Mouse (Mus musculus) urinary bladder, postnatal 4 days (tissue): ENCODE measurements around the gene Nhlrc4.

ENCODE experiments used
- DNase-seq, 2 experiments: peaks; one replicate each; pipeline ENCODE4 v3.0.0; 2021 to 2022; ENCODE audit warnings: low spot score in 2 of 2

The Nhlrc4 gene

DNA sequence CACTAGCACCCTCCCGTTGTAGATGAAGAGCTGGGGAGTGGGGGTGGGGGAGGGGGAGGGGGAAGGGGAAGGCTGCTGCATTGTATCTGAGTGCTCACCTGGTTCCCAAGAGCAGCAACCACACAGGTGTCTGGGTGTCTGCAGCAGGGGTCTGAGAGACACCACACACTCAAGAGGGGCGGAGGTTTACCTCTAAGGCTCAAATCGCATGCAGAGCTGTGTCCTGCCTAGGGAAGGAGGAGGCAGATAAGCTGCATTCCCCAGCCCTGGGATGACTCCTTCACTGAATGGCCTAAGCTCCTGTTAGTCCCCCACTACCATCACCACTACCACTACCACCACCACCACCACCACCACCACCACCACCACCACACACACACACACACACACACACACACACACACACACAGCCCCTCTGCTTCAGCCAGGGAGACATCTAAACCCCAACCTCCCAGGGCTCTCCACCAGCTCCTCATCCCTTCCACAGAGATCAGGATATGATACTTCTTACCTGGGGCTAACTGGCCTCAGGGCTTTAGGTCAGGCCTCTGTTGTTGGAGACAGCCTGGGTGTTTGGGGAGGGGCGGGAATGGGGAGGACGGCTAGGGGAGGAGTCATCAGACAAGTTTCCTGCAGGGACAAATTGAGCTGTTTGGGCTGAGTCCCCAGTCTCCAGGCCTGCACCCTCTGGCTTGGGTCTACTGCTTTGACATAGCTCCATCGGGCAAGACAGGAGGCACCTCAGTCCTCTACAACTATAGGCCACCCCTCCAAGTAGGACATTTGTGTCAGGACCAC is at the start of gene Nhlrc4, which contains the start of gene Pigq:
TSS of gene Nhlrc4 (minus strand) at position 596 of the 798 bp plus-strand sequence.
TSS of gene Pigq (minus strand) at position 571 of the 798 bp plus-strand sequence.
- DNase-seq, result no peak

- DNase-seq, result no peak
These were observed 48.7 kb upstream of the Nhlrc4 start for GRCm38 (mm10) chr17:25993489-25993888.

DNA sequence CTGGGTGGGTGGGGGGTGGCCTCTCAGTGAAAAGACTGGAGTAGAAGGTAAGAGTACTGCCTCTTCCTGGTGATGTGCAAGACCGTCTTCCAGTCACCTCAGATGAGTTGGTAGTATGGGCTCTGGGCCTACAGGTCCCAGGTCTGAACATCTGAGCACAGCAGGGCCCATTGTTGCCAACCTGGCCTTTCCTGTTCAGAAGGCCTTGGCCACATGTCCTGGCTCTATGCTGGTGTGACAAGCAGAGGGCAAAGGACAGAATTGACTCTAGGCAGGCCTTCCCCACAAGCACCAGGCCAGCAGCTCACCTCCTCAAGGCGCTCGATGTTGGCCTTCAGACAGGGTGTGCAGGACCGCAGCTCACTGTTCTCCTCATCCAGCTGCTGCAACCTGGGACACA is 47.5 kb upstream of the Nhlrc4 start:
- no peak for DNase-seq

GRCm38 (mm10) chr17:25990331-25990730 is 45.6 kb upstream of the Nhlrc4 start:
- DNase-seq, result no peak

GRCm38 (mm10) chr17:25985306-25986294 is 40.8 kb upstream of the Nhlrc4 start, which contains the start of gene Capn15:
Capn15 (minus strand) TSS chr17:25985796.
- DNase-seq, result peak; percentile 90 to 91

GRCm38 (mm10) chr17:25984556-25985305 is 40.0 kb upstream of the Nhlrc4 start:
- no peak for DNase-seq

DNA sequence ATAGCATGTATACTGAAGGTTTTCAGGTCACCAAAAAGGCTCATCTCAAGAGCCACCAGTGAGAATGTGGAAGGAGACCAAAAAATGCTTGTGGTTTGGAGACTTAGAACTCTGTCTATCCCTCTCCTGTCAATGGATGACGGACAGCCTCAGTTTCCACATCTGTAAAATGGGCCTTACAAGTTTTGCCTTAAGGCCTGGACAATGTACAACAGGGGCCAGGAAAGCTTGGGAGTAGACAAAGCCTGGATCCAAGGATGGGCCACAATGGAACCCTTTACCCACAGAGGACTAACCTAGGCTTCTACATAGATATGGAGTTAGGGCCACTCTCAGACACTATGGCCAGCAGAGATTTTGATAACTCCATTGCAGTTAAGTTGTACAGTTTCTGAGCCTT is 39.3 kb upstream of the Nhlrc4 start:
- no peak for DNase-seq

DNA sequence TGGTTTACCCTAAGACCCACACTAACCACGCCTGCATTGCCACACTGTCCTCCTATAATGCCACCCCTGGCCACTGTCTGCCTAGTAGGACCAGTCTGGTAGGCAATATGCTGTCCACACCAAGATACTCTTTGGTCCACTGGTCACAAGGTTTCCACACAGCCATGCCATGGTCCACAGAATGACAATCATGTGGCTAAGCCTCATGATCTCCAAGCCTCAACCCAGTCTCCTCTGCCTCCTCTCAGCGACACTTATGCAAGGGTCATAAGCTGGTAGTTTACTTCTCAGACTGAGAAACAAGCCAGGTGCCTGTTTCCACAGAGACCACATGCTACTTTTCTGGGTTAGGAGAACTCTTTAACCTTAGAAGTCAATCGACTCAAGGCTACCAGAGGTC is 38.2 kb upstream of the Nhlrc4 start:
- no peak for DNase-seq

DNA sequence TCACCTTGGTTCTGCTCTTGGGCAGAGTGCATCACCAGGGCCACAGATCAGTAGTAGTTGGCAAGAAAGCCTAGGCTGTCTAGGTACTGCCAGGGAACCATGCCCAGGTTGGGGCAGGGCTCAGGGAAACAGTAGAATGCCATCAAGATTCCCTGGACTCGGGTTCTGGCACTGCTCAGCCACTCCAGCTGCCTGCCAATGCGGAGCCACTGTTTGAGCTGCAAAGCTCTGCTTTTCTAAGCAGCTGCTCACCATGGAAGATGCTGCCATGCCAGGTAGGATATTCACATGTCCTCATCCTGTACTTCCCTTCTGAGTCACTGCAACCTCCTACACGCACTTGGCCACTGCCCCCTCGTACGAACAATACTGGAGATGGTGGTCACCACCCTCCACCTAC is 36.1 kb upstream of the Nhlrc4 start:
- DNase-seq, result no peak

GRCm38 (mm10) chr17:25979829-25980738 is 35.3 kb upstream of the Nhlrc4 start:
- no peak for DNase-seq

- no peak for DNase-seq
These were observed 26.4 kb upstream of the Nhlrc4 start for GRCm38 (mm10) chr17:25970954-25971707.

DNA sequence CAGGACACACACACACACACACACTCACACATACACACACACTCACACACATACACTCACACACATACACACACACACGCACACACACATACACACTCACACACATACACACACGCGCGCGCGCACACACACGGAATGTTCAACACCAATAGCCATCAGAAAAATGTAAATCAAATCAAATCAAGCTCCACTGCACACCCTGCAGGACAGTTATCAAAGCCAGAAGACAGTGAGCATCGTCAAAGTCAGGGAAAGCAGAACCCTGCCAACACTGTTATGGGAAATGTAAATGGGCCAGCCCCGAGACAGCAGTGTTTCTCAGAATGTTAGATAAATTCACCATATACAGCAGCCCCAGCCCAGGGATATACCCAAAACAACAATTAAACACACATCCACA is 25.7 kb upstream of the Nhlrc4 start:
- DNase-seq, result no peak

- no peak for DNase-seq
These were observed 23.4 kb upstream of the Nhlrc4 start for GRCm38 (mm10) chr17:25968176-25968575.

GRCm38 (mm10) chr17:25967652-25968051 is 22.9 kb upstream of the Nhlrc4 start:
- DNase-seq, result no peak

- no peak for DNase-seq
These were observed 19.5 kb upstream of the Nhlrc4 start for GRCm38 (mm10) chr17:25964271-25964670.

DNA sequence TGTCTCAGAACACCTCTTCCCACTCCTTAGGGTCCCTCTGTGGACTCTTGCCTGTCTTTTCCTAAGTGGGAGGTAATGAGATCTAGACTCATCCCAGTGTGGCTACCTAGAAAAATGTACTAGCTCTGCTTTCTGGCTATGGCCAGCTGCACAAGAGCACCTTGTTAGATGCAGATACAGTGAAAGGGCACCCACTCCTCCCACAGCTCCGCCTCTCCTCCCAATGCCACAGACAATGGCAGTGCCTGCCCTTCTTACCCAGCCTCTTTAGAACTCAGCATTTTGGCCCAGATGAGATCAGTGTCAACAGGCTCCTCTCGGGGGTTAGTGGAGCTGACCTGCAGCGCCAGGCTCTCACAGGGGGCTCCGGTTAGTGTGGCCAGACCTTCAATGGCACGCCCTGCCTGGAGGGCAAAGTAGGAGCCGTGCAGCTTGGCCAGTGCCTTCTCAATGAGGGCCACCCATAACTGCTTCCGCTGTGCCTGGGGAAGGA is 17.7 kb upstream of the Nhlrc4 start:
- no peak for DNase-seq

GRCm38 (mm10) chr17:25961566-25961965 is 16.8 kb upstream of the Nhlrc4 start:
- DNase-seq, result no peak

- no peak for DNase-seq
These were observed 15.1 kb upstream of the Nhlrc4 start for GRCm38 (mm10) chr17:25959630-25960467.
